Mouse (Mus musculus) G1E-ER4 (cell line): ENCODE data around the gene Lekr1. TPM values are rescaled to one million over a fixed set of nuclear protein-coding genes. Genes with fewer than 3 reads are reported as not detected.

Experiments
- GATA1 ChIP-seq: IDR thresholded peaks from one replicate; pipeline ENCODE4 v1.8.0; 2012; ENCODE audit warnings: low read length, inconsistent platforms
- polyA plus RNA-seq: library from polyadenylated mRNA; stranded (reverse); fragments of >175 nt; gene quantifications from 2 replicates; pipeline ENCODE4 v1.2.3, GENCODE M21; 2012

Lekr1 gene
- polyA plus RNA-seq, 1 experiment, result not detected

DNA sequence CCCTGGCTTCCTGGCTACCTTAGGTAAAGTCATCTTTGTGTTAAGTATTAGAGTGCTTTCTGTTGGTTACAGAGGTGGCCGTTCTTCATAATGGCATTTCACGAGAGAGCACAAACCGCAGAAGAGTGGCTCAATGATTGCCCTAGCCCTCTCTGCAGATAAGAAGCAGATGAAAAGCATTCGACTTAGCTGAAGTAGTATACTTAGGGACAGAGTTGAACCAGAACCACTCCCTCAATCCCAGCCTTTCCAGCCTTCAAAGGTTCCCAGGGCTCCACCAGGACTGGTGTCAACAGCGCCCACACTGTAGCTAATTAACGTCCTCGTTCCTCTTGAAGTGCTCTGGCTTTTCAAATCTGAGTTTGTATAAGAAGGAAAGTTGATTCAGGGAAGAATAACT, 166.4 kb downstream of the Lekr1 start:
- no peak for TF ChIP-seq GATA1

DNA sequence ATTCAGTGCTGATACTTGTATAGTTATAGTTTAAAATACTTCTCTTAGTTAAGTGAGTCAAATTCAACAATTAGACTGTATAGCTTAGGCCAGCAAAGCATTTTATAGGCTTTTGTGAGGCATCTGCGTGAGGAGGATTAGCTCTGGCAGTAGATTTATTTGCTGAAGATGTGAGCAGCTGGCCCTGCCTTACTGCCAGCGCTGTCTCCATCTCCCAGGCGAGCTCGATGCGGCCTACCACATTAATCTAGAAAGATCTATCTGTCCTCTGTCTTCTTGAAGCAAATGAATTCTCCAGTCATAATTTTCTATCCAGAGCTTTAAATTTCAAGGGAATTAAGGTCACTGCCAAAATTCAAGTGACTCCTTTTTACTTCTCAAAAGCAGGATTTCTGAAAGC, 170.4 kb downstream of the Lekr1 start:
- no peak for TF ChIP-seq GATA1

DNA sequence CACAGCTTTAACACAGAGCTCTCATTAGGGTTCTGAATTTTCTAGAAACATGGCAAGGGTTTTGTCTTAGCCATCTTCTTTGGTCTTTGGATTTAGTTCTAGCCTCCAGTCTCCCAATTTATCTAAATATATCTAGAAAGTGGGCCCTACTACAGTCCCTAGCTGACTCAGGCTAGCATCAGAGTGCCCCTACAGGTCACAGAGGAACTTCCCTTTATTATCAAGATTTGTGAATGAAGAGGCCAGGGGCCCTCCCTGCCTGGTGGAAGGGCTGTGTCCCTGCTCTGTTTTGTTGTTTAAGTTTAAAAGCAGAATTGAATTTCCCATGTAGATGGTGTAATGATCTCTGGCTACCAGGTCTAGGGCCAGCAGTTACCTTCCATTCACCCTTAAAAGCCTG, 173.6 kb downstream of the Lekr1 start:
- TF ChIP-seq GATA1, result no peak

DNA sequence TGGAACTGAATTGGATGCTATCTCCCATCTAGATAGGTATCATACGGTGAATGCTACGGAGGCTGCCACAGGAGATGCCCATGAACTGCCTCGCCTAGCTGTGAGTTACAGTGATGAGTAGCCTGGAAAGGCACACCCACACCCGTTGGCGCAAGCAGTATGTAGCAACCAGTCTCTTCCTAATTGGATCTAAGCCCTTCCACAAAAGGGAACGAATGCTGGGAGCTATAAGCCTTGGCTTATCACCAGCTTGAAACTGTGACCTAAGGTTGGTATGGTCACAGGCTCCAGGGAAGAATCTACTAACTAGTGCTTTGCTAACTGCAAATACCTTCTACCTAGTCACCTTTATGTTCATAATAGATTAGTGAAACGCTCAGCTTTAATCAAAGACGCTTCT, 175.1 kb downstream of the Lekr1 start:
- no peak for TF ChIP-seq GATA1

DNA sequence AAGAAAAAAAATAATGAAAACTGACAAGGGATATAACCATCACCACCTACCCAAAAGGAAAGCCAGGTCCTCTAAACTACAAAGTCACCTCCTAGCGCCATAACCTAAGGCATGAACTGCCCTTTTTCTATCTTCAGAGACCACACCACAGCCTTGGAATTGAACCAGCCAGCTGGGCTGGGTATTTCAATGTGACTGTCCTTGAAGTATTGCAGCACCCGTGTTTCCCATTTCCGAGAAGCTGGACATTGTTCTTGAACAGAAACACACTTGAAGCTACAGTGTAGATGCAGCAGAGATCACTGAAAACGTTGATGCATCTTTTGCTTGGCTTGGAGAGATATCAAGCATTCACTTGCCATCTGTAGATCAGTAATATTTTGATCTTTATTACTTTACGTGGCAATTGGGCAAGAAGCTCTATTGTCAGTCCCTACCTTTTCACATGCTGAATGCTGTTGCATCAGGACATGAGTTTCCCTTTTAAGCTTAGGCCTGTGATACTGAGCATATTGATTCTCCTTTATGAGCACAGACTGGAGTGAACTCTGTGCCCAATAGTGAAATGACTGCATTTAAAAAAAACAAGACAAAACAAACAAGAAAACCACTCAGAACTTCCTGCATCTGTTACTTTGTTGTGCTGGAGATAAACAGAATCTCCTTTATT, 176.6 kb downstream of the Lekr1 start:
- TF ChIP-seq GATA1, result no peak

DNA sequence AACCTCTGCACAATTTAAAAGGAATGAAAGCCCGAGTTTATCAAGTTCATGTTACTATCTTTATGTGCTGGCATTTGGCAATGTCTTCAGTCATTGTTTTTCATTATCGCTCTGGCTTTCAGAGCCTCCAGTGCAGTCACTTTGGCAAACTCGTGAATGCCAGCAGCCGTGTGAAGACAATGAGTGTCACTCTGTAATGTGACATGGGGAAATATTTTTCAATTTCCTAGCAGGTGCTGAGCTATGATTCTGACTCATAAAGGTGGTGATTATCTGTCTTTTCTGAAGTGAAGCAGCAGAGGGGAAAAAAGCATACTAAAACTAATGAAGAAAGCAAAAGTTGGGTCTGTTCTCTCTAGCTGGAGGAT, 177.1 kb downstream of the Lekr1 start:
- no peak for TF ChIP-seq GATA1

DNA sequence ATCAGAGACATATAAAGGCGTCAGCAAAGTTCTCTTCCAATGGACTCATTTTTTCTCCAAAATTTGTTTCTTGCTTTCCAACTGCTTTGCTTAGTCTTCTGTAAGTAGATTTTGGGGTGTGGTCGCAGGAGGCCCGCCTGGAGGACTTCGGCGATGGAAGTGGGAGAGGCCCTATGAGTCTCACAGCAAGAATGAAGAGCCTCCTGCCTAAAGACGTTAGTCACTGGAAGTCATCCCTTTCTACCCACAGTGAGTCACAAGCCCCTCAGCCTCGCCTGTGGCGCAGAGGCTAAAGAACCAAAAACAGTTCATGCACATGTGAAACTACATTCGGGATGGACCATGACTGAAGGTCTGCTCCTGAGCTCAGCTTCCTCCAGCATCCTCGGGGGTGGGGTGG, 178.3 kb downstream of the Lekr1 start:
- no peak for TF ChIP-seq GATA1

DNA sequence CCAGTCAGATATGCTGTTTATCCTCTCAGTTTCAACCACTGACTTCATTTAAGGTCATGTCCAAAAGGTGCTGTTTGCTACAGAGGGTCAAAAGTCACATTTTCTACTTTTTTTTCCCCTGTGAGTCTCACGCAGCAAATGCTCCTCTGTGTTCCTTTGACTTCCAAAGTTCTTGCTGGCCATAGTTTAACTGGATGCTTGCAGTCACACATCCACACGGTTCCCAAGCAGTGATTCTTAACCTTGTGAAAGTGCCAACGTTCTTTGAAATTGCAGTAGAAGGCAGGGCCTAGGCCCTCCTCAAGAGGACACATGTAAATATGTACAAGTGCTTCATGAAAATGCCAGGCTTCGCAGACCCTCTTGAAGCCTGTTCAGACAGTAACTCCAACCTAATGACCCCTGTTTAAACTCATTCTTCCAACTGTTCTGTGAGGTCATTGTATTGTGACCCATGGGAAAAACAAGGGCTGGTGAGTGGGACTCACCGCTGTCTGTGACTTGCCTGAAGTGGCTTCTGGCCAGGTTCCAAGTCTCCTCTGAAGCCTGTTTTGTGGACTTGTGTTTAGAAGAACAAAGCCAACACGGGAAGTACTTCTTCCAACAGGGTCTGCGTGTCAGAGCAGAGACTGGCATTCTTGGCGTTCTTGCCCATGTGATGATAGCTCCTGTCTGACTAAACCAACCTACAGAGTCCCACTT, 179.0 kb downstream of the Lekr1 start:
- no peak for TF ChIP-seq GATA1

DNA sequence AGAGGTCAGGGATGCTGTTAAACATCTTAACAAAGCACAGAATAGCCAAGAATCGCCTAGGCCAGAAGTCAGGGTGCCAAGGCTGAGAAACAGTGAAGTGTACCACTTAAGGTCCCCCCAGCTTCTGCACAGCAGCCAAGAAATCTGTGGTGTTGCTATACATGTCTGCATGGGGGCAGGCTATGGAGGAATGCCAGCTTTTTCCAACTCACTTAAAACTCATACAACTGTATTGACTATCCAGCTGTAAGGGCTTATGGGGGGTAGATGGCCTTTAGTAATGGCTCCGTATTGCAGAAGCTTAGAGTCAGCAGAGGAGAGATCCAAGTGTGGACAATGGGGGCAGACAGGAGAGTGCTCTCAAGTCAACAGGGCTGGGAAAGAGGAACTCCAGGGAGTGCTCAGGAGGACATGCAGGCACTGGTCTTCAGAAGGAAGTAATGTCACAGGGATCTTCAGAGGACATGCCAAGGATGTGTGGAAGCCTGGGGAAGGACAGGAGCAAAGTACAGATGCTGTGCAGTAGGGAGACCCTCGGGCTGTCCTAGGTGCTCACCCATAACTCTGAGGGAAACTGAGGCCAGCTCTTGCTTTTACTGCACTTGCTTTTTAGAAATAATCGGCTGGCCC, 181.2 kb downstream of the Lekr1 start:
- no peak for TF ChIP-seq GATA1

DNA sequence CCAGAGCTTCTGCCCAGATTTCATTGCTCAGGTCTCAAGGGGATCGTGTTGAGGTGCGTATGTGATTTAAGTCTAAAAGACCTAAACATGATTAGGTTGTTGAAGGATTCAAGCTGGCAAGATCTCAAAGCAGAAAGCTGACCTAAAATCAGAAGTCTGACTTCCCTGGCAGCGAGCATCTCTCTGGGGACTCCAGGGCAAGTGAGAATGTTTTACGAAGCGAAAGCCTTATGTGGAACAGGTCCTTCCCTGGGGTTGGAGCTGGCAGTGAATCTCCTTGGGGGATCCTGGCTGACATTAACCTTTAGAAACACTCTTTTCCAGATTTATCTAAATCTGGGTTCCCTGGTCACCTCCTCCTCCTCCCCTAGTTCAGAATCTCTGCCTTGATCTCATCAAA, 187.7 kb downstream of the Lekr1 start:
- TF ChIP-seq GATA1, result no peak

DNA sequence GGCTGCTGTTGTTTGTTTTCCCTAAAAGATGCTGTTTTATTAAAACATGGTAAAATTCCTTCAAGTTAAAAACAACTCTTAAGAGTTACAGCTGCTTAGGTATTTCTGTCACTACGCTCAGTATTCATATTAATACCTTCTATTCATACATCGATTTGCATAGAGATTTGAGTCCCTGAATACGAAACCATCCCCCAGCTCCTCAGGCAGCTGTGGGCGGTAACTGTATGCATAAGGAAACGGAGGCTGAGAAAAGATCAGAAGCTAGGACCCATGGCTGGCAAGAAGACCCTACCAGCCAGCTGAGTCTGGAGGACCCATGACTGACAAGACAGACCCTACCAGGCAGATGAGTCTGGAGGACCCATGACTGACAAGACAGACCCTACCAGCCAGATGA, 189.5 kb downstream of the Lekr1 start:
- no peak for TF ChIP-seq GATA1

DNA sequence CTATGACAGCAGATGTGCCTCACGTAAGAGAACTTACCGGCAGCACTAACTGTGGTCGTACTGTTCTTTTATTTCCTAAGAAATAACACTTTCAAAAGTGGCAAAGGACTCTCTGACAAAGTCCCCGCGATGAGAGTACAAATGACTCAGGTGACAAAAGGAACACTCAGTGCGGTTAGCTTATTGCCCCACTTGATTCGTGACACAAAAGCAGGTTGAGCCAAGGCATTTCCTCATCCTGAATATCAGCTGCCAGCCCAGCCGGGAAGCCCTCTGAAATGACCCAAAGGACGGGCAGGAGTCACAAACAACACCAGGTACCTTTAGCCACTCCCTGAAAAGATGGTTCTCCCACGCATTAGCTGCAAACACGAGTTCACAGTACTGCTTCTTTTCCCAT, 192.1 kb downstream of the Lekr1 start:
- no peak for TF ChIP-seq GATA1

DNA sequence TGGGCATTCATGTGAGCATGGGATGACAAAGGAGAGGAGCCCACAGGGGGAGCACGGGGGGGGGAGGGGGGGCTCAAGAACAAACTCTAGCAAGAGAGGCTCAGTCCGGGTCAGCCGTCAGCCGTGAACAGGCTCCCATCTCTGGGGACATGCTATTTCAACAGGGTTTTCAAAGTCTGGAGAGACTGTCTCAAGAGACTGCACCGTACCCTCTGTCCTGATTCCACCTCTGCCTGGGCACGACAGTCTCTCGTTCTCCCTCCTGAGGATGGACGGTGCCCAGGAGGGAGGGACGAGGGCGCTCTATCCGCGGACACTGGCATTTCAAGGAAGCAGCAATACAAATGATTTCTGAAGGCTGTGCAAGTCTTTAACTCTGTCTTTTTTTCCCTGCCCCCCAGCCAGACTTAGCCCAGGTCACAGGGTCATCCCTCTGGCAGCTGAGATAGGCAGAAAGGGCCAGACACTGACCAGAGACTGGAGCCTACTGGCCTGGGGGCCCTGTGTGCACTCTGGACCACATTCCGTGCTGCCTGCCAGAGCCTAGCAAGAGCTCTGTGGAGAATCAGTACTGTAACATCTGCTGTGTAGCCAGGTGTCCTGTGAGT, 192.8 kb downstream of the Lekr1 start:
- TF ChIP-seq GATA1, result no peak

DNA sequence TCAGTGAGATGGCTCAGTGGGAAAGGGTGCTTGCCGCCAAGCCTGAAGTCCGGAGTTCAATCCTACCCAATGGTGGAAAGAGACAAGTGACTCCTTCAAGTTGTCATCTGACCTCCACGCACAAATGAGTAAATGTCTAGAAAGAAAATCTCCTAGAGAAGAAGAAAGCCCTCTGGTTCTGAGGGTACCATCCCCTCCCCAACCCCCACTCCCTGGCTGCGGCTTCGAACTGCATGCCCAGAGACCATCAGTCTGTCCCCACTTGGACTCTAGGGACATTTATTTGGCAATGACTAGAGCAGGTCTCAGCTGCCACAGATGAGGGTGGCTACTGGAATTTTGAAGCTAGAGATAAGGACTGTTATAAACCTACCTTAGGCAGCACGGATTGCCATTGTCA, 193.7 kb downstream of the Lekr1 start:
- no peak for TF ChIP-seq GATA1

DNA sequence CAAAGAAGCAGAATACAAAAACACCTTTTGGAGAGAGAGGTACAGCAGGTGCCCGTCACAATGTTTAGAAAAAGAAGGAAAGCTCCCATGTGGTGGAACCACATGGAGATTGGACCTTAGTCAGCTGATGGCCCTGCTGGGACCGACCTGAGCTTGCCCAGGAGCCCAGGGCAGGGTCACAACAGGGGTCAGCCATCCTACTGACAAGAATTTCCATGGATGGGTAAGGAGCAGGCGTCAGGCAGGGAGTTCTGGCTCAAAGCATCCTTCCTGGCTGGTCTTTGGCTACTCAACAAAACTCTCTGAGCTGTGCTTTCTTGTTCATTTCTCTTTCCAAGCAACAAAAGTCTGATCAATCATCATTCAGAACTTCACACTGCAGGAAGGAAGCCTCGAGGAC, 194.9 kb downstream of the Lekr1 start:
- no peak for TF ChIP-seq GATA1

DNA sequence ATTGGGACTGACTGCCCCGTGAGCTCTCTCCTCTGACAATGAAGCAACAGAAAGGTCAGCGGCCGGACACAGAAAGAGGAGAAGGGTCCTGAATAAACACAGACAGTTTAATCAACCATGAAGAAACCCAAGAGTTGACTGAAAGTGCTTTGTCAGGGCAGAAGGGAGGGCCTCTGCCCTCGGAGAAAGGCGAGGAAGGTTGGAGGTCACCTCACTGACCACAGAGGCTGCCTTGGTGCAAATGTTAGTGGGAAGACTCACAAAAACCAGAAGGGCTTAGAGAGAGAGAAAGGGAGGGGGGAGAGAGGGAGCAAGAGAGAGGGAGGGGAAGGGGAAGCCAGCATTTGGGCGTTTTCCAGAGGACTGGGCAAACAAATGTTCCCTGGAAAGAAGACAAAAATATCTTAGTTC, 195.4 kb downstream of the Lekr1 start:
- TF ChIP-seq GATA1, result no peak

DNA sequence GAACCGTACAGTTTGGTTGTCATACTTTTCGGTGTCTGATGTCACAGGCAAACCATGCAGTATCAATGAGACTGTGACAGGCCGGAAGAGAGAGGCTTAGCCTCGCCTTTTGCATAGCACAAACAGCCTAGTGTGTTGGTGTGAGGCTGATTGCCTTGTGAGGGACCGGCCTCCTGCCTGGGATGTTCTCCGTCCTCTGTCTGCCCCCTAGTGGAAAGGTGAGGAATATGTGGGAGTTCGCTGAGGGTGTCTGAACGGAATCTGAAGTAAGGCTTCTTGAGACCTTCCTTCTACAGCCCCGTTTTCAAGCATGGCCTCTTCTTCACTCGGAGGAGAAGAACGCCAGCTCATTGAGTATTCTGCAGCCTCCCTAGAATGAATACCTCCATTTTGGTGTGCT, 197.3 kb downstream of the Lekr1 start:
- TF ChIP-seq GATA1, result no peak
